Mouse (Mus musculus) cerebellum, adult 11 months (tissue): ENCODE measurements at regions not wholly inside any gene's neighbourhood (a gene's known extent, or its start where the extent isn't known, plus 50 kb on each side); places are given as distances from the start of the nearest gene placed in this dataset.

Experiments
- DNase-seq: peaks from one replicate; pipeline ENCODE4 v3.0.0; 2022

- DNase-seq = peak; percentile 65
These were observed 86.2 kb upstream of the Slc25a26 start for GRCm38 (mm10) chr6:94413987-94414360.

GRCm38 (mm10) chr6:94413297-94413986 is 86.7 kb upstream of the Slc25a26 start:
- peak; percentile 47 for DNase-seq

- no peak for DNase-seq
These were observed 87.8 kb upstream of the Slc25a26 start for GRCm38 (mm10) chr6:94412341-94412740.

GRCm38 (mm10) chr6:94410480-94410879 is 89.7 kb upstream of the Slc25a26 start:
- no peak for DNase-seq

GRCm38 (mm10) chr6:94408996-94409395 is 91.1 kb upstream of the Slc25a26 start:
- peak; percentile 55 for DNase-seq

- DNase-seq = no peak
These were observed 92.4 kb upstream of the Slc25a26 start for GRCm38 (mm10) chr6:94407751-94408150.

- no peak for DNase-seq
These were observed 94.6 kb upstream of the Slc25a26 start for GRCm38 (mm10) chr6:94405371-94406076.

- no peak for DNase-seq
These were observed 98.3 kb upstream of the Slc25a26 start for GRCm38 (mm10) chr6:94401617-94402481.

GRCm38 (mm10) chr6:94401061-94401591 is 99.0 kb upstream of the Slc25a26 start:
- peak; percentile 36 for DNase-seq

- DNase-seq = peak; percentile 36
These were observed 99.6 kb upstream of the Slc25a26 start for GRCm38 (mm10) chr6:94400471-94401051.

- no peak for DNase-seq
These were observed 107.4 kb upstream of the Magi1 start for GRCm38 (mm10) chr6:94391134-94391533.

- no peak for DNase-seq
These were observed 106.7 kb upstream of the Magi1 start for GRCm38 (mm10) chr6:94390403-94390802.

GRCm38 (mm10) chr6:94389716-94390115 is 106.0 kb upstream of the Magi1 start:
- no peak for DNase-seq

- no peak for DNase-seq
These were observed 103.9 kb upstream of the Magi1 start for GRCm38 (mm10) chr6:94387648-94388047.

GRCm38 (mm10) chr6:94385531-94385930 is 101.8 kb upstream of the Magi1 start:
- DNase-seq = no peak

GRCm38 (mm10) chr6:94369991-94370390 is 86.3 kb upstream of the Magi1 start:
- no peak for DNase-seq

GRCm38 (mm10) chr6:94363951-94364350 is 80.2 kb upstream of the Magi1 start:
- DNase-seq = no peak

GRCm38 (mm10) chr6:94362626-94363025 is 78.9 kb upstream of the Magi1 start:
- DNase-seq = no peak

GRCm38 (mm10) chr6:94357568-94357967 is 73.9 kb upstream of the Magi1 start:
- DNase-seq = no peak

GRCm38 (mm10) chr6:94354451-94355095 is 70.9 kb upstream of the Magi1 start:
- DNase-seq = no peak

GRCm38 (mm10) chr6:94344296-94344695 is 60.6 kb upstream of the Magi1 start:
- DNase-seq = peak; percentile 42

GRCm38 (mm10) chr6:94340546-94340945 is 56.8 kb upstream of the Magi1 start:
- DNase-seq = no peak
